Comparison of ENCODE assay signal across 7 mouse cellular contexts in the genomic region with DNA sequence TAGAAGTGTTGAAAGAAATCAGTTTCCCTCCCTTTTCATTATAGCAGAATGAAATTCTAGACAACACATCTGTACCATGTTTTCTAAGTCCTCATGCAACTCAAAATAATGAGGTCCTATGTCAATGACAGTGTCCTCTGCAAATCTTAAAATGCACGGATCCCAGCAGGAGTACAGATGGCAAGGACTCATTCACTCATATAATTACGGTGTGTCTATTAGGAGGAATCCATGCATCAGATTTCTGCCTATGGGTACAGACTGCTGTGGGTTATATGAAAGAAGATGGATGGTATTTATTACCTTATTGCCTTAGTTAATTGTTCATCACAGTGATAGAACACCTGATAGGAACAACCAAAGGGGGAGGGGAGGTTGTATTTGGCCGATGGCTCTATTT.
A peak's percentile ranks its signal among the peaks of the same experiment; 100 is the strongest.
DNase-seq lines count a peak whose midpoint lies in the region; ATAC-seq and TF ChIP-seq lines count a peak whose summit lies in the region.

No protein-coding gene starts in this region.

- H3K36me3 ChIP-seq in kidney, postnatal 0 days (ENCODE audit: insufficient read depth, low read length), result no peaks in the 10 kb centered on the region
- H3K36me3 ChIP-seq in forebrain, embryonic 15.5 days, result no peaks in the 10 kb centered on the region
- no peaks in the 10 kb centered on the region for H3K36me3 ChIP-seq in limb, embryonic 14.5 days (ENCODE audit: control insufficient read depth, insufficient read depth, low read length)

- ATAC-seq in kidney, postnatal 0 days (replicated peaks; ENCODE audit: low FRiP score, low read depth), result no peak
- ATAC-seq in forebrain, embryonic 15.5 days (replicated peaks), result 0 out of 2 replicates have a peak, but pooled peaks have one; percentile 2
- ATAC-seq in limb, embryonic 14.5 days (ENCODE audit: low FRiP score, low read depth), result no peak

- no peak for TF ChIP-seq CTCF in kidney, postnatal 0 days (IDR thresholded peaks at IDR 0.05; ENCODE audit: low read depth)

- H3K4me2 ChIP-seq in kidney, postnatal 0 days (ENCODE audit: low read length), result no peak overlapping the region; the same call in 1 of the 2 replicates
- H3K4me2 ChIP-seq in forebrain, embryonic 15.5 days (replicated peaks), result no peak overlapping the region
- H3K4me2 ChIP-seq in limb, embryonic 14.5 days (replicated peaks; ENCODE audit: low read depth, low read length, severe bottlenecking), result no peak overlapping the region

- H3K9me3 ChIP-seq in kidney, postnatal 0 days (replicated peaks; ENCODE audit: low read length), result no peaks in the 10 kb centered on the region
- no peaks in the 10 kb centered on the region for H3K9me3 ChIP-seq in forebrain, embryonic 15.5 days
- no peaks in the 10 kb centered on the region for H3K9me3 ChIP-seq in limb, embryonic 14.5 days (ENCODE audit: control insufficient read depth, low read length)

- 36% methylated on average over 3 of the region's 3 CpGs for WGBS in kidney, postnatal 0 days
- 32% methylated on average over 3 of the region's 3 CpGs for WGBS in forebrain, embryonic 15.5 days
- 40% methylated on average over 3 of the region's 3 CpGs for WGBS in limb, embryonic 14.5 days

- DNase-seq in kidney, postnatal 0 days (ENCODE audit: low spot score), result no peak
- no peak for DNase-seq in kidney, adult 18-20 months
- no peak for DNase-seq in limb, embryonic 14.5 days (ENCODE audit: low spot score)
- DNase-seq in retina, embryonic 14.5 days (ENCODE audit: low spot score), result peak; percentile 25
- no peak for DNase-seq in cerebellum, postnatal 10 days
- DNase-seq in frontal cortex, postnatal 10 days (ENCODE audit: low spot score in 2 of 2), result no peak

- TF ChIP-seq POLR2A in limb, embryonic 14.5 days (IDR thresholded peaks at IDR 0.05; ENCODE audit: borderline replicate concordance, extremely low read depth, insufficient read depth, insufficient read length), result no peak

- peak overlapping the region; percentile 91 for H3K27ac ChIP-seq in kidney, postnatal 0 days
- no peak overlapping the region for H3K27ac ChIP-seq in forebrain, embryonic 15.5 days (replicated peaks)
- H3K27ac ChIP-seq in limb, embryonic 14.5 days (replicated peaks; ENCODE audit: low read depth, low read length), result peak overlapping the region; percentile 63; the same call in 1 of the 2 replicates

- H3K9ac ChIP-seq in kidney, postnatal 0 days (ENCODE audit: low read depth, low read length), result no peak overlapping the region
- no peak overlapping the region for H3K9ac ChIP-seq in forebrain, embryonic 15.5 days (replicated peaks)
- no peak overlapping the region for H3K9ac ChIP-seq in limb, embryonic 14.5 days (ENCODE audit: low read depth, low read length, severe bottlenecking)

- peaks cover 13% of the 10 kb centered on the region for H3K4me1 ChIP-seq in kidney, postnatal 0 days (replicated peaks; ENCODE audit: insufficient read depth, low read length)
- H3K4me1 ChIP-seq in forebrain, embryonic 15.5 days, result peaks cover 9% of the 10 kb centered on the region
- peaks cover 13% of the 10 kb centered on the region for H3K4me1 ChIP-seq in limb, embryonic 14.5 days (ENCODE audit: control insufficient read depth, insufficient read depth, low read length)

- no peaks in the 10 kb centered on the region for H3K27me3 ChIP-seq in kidney, postnatal 0 days (ENCODE audit: insufficient read depth, low read length)
- H3K27me3 ChIP-seq in forebrain, embryonic 15.5 days, result no peaks in the 10 kb centered on the region
- H3K27me3 ChIP-seq in limb, embryonic 14.5 days (ENCODE audit: control insufficient read depth, insufficient read depth, low read length), result no peaks in the 10 kb centered on the region

- H3K4me3 ChIP-seq in kidney, postnatal 0 days (replicated peaks; ENCODE audit: low read depth, low read length), result no peak overlapping the region
- no peak overlapping the region for H3K4me3 ChIP-seq in forebrain, embryonic 15.5 days
- H3K4me3 ChIP-seq in limb, embryonic 14.5 days (replicated peaks; ENCODE audit: low read length), result no peak overlapping the region
